Mouse (Mus musculus): ENCODE data around the gene Tas2r126. TPM values are rescaled to one million over a fixed set of nuclear protein-coding genes. Genes with fewer than 3 reads are reported as not detected.
"Not testable (repeated sequence)": the region's sequence is repeated elsewhere in the genome, so short reads cannot be mapped to it uniquely, and the experiment has no call there.

Tas2r126 gene
- total RNA-seq (2021): not detected
- long read RNA-seq, experiment 1: 0 reads
- long read RNA-seq, experiment 2: 0 reads

DNA sequence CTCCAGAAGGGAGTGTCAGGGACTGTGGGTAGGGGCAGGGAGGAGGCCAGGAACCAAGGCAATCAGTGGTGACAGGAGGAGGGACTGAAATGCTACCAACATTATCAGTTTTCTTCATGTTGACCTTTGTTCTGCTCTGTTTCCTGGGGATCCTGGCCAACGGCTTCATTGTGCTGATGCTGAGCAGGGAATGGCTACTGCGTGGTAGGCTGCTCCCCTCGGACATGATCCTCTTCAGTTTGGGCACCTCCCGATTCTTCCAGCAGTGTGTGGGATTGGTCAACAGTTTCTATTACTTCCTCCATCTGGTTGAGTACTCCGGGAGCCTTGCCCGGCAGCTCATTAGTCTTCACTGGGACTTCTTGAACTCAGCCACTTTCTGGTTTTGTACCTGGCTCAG is at the start of gene Tas2r126:
Tas2r126 (plus strand) TSS at position 90 of the 400 bp plus-strand sequence.
- DNase-seq: peak; percentile 4 to 12
- intact Hi-C loops (cut with DNase I): loop anchor here (5.0 to 10.0 kb wide), 2 partner anchors 57 to 150 kb away; no protein-coding TSS in a partner anchor

DNA sequence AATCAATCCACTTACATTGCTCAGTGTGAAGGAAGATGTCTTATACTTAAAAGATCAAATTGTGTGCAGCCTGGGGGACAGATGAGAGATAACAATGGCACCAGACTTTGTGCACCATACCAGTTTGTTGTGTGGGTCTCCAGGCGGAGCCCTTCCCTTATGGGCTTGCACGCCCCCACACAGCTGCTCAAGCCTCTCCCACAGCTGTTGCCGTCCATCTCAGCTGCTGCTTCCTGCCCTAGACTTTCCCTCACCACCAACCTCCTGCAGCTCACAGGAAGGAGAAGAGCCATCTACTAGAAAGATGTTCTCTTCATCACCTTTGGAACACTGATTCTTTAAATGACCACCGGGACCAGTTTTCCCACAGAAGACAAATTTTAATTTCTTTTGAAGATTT is 48.7 kb upstream of the Tas2r126 start:
- no peak for DNase-seq
- intact Hi-C loops (cut with DNase I): loop anchor here (10.0 kb wide), 1 partner anchor 51 kb away; no protein-coding TSS in a partner anchor

DNA sequence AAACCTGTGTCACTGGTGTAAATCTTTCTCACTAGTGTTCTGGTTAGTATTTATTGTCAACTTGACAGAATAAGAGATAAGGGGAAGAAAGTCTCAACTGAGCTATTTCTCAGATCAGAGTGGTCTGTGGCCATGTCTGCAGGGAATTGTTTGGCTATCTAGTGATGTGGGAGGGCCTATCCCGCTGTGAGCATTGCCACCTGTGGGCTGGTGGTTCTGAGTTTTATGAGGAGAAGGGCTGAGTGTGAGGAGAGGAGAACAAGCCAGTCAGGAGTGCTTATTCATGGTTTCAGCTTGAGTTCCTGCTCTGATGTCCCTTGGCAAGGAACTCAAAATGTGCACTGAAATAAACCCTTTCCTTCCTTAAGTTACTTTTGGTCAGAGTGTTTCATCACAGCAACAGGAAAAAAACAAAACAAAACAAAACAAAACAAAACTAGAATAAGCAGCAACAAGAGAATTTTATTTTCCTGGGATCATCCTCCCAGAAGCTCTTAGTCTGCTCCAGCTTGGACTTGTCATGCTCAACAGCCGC is 42.5 kb upstream of the Tas2r126 start:
- intact Hi-C loops (cut with DNase I): no loop called here
- DNase-seq: no peak

- DNase-seq: peak; percentile 90 to 92
- intact Hi-C loops (cut with DNase I): no loop called here
These were observed 38.1 kb upstream of the Tas2r126 start for GRCm38 (mm10) chr6:42395960-42396809.

DNA sequence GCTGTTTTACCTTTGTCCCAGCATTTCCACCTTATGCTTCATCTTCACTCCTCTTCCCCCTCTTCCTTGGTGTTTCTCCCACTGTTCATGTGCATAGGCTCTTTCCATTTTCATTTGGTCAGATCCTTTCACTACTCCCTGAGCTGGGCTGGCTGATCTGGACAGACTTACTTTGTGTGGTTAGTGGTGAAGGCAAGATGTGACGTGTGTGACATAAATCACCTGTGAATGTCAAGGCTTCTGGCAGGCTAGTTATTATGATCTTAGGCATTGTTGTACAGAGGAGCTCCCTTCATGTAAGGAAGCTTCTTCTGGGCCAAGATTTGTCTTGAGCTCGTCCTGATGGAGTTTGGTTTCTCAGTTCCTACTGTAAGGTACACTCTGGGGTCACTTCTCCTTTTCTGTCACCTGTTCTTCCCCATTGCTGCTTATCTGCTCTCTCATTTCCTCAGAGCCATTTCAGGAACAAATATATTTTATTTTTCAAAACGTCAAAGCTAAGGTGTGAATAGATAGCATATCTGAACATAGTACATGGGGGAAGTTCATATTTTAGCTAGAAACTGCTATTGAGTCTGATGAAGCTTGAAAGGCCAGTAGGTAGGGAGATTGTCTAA is 37.2 kb upstream of the Tas2r126 start:
- DNase-seq: no peak
- intact Hi-C loops (cut with DNase I): no loop called here

GRCm38 (mm10) chr6:42398285-42398684 is 36.0 kb upstream of the Tas2r126 start:
- DNase-seq: no peak
- intact Hi-C loops (cut with DNase I): no loop called here

- DNase-seq: no peak
- intact Hi-C loops (cut with DNase I): no loop called here
These were observed 35.3 kb upstream of the Tas2r126 start for GRCm38 (mm10) chr6:42398998-42399397.

- DNase-seq: no peak
- intact Hi-C loops (cut with DNase I): no loop called here
These were observed 34.4 kb upstream of the Tas2r126 start, which contains the start of gene Tas2r143 for GRCm38 (mm10) chr6:42399938-42400337. Gene Tas2r143, plus strand, starts transcription at chr6:42400238.

DNA sequence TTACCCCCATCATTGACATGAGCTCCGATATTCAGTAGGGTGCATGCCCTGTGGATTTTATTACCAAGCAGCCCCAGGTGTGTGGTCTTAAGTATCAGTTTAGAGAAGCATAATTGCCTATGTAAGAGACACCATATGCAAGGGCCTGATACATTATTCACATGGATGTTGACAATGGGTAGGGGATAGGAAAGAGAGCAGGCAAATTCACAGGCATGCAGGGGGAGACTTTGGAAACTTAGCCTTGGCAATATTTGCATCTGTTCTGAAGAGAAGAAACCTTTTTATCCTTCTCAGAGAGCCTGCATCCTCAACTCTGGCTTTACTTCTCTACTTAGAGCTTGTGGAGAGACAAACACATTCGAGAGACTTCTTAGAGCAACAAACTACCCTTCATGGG is 29.2 kb upstream of the Tas2r126 start, which contains the start of gene Tas2r135:
Tas2r135 (plus strand) TSS at position 301 of the 400 bp plus-strand sequence.
- intact Hi-C loops (cut with DNase I): no loop called here
- no peak for DNase-seq

DNA sequence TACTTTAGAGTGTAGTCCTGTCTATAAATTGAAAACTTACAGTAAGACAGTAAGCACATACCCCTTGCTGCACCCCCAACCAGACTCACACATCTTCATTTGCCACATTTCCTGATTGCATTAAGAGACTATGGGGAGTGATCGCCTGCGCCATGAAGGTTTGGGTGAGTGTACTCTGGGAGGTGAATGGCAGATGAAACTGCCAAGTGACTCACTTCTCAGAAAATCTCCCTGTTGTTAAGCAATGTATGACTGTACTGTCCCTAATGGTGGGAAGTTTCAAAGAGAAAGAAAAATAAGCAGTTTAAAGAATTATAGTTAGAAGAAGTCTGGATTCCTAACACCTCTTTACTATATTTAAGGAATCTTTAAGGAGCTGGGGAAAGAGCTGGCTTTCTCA is 14.9 kb upstream of the Tas2r126 start:
- intact Hi-C loops (cut with DNase I): no loop called here
- no peak for DNase-seq

GRCm38 (mm10) chr6:42421439-42421838 is 12.9 kb upstream of the Tas2r126 start:
- DNase-seq: no peak
- intact Hi-C loops (cut with DNase I): no loop called here

DNA sequence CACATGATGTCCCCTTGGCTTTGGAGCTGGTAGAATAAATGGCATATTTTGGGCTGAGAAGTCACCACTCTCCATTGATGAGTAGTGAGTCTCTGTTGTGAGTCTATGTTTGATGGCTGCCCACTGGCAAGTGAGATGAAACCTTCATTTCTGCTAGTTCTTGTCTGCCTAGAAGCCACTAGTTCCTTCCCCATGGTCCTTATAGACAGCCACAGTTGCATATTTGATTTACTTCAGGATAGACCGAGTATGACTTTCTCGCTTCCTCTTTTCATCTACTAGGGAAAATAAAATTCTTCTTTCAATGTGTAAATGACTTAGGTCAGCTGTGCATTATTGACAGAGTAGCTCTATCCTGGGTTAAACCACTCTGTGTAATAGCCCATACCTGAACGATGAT is 9.9 kb upstream of the Tas2r126 start:
- intact Hi-C loops (cut with DNase I): no loop called here
- no peak for DNase-seq

DNA sequence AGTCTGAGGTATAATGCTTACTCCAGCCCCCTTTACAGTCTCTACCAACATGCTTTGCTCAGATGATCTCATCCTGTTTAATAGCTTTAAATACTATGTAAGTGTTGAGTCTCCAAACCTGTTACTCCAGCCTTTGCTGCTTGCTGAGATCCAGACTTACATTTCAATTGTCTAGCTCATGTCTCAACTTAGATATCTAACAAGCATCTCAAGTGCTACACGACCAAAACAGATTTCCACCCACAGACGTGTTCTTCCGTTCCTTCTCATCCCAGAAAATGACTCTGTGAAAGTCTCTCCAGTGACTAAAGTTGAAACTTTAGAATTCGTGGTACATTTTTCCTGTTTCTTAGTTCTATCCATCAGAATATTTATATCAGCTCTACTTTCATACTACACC is 8.0 kb upstream of the Tas2r126 start:
- no peak for DNase-seq
- intact Hi-C loops (cut with DNase I): no loop called here

- peak in 1 of 2 experiments; percentile 12 for DNase-seq
- intact Hi-C loops (cut with DNase I): loop anchor here (2.0 to 10.0 kb wide), 3 partner anchors 56 to 151 kb away; partner anchors contain the start of gene Zyx
These were observed 781 bp upstream of the Tas2r126 start for GRCm38 (mm10) chr6:42433554-42433953.

GRCm38 (mm10) chr6:42435490-42435889 is 1.2 kb downstream of the Tas2r126 start:
- intact Hi-C loops (cut with DNase I): loop anchor here (10.0 kb wide), 1 partner anchor 149 kb away; no protein-coding TSS in a partner anchor
- no peak for DNase-seq

GRCm38 (mm10) chr6:42441395-42441794 is 7.1 kb downstream of the Tas2r126 start:
- DNase-seq: no peak
- intact Hi-C loops (cut with DNase I): no loop called here

DNA sequence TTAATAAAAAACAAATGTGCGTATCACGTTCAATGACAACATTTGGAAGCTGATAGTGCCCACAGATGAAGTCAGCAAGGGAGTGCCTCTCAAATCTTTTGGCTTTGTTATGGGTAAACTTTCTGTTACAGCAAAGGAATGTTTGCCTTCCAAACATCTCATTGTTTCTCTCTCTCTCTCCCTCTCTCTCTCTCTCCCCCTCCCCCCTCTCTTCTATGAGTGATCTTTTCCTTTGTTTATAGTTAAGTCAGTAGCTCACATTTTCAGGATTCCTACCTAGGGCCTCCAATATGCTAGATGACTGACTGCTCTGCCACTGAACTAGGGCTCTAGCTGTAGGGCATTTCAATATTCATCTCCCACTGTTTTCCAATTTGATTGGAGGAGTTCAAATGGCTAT is 10.2 kb downstream of the Tas2r126 start:
- DNase-seq: no peak
- intact Hi-C loops (cut with DNase I): no loop called here

DNA sequence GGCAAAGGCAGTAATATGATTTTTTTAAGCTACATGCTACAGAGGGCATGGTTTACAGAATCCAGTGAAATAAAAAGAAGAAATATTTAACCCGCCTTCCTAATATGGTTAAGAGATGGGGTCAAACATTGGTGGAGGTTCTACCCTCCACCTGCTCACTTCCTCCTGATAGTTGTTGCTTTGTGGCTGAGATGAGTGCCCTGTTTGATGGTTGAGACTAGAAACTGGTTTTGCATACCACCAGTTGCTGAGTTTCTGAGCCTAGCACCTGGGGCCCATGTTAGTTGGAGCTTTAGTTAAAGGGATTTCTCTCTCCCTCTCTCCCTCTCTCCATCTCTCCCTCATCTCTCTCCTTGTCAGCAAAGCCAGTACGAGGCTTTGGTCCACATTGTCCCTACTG is 13.0 kb downstream of the Tas2r126 start:
- intact Hi-C loops (cut with DNase I): no loop called here
- DNase-seq: no peak

DNA sequence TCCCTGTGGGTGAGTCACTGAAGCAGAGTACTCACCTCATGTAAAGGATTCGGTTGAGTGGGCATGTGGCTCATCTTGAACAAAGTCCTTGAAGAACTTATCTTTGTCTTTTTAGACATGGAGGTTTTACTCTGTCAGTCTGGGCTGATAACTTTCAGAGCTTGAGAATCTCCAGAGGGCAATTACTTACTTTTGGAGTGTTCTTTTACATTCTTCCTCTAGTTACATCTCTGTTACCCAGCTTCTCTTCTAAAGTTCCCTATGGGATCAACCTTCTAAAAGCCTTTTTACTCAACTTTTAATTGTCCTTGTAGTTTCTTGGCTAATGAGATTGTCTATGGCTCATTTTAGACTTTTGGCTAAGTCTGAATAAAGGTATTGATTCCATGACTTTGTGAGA is 30.8 kb downstream of the Tas2r126 start, which contains the start of gene Olfr458:
Olfr458 (minus strand) TSS at position 101 of the 400 bp plus-strand sequence.
- DNase-seq: no peak
- intact Hi-C loops (cut with DNase I): no loop called here

GRCm38 (mm10) chr6:42470542-42470941 is 36.2 kb downstream of the Tas2r126 start:
- intact Hi-C loops (cut with DNase I): no loop called here

DNA sequence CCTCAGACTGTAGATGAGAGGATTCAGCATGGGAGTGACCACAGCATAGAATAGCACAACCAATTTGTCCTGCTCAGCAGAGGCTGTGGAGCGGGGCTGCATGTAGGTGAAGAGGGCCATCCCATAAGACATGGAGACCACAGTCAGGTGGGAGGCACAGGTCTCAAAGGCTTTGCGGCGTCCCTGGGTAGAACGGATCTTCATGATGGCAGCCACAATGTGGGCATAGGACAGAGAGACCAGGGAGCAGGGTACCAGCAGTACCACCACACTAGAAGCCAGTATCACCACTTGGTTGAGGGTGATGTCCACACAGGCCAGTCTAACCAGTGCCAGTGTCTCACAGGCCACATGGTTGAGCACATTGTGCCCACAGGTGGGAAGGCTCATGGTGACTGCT is 37.0 kb downstream of the Tas2r126 start:
- intact Hi-C loops (cut with DNase I): not testable (repeated sequence)

More at GRCm38 (mm10) chr6:42470542-42470941, 36.2 kb downstream of the Tas2r126 start:
- DNase-seq: no peak

More for the DNA sequence above, 37.0 kb downstream of the Tas2r126 start:
- DNase-seq: not testable (repeated sequence)

All from heart, postnatal 14 days (tissue).